Mouse (Mus musculus): ENCODE measurements around the gene Atp5g3. TPM values are rescaled to one million over a fixed set of nuclear protein-coding genes. Genes with fewer than 3 reads are reported as not detected.
A peak's percentile ranks its signal among the peaks of the same experiment; 100 is the strongest.

Atp5g3 gene
- polyA plus RNA-seq, 1 experiment = 1,072 TPM

DNA sequence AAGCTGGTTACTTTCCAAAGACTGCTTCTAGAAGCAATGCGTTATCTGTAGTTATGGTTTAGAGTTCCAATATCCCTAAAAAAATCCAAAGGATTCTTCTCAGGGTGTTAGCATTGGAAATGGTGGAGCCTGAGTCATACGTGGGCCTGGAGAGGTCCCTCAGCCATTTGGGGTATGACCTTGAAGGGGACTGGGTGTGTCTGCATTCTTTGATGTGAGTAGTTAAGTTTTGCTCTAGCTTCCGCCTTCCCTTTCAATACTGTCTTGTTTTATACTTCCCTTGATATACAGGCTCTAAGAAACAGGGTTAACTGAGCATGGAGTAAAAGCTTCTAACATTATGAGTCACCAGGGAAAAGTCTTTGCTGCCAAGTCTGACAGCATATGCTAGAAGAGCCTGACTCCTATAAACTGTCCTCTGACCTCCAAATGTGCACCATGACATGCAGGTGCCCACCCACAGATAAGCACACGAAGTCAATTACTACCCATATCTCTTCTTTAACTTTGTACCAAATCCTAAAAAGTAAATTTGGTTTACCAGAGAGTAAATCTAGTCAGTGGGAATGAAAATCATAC is 51.0 kb downstream of the Atp5g3 start:
- no peak for TF ChIP-seq POLR2A (IDR thresholded peaks at IDR 0.05; ENCODE audit: borderline replicate concordance, insufficient read depth, low read length)
- Histone ChIP-seq H3K4me1 (ENCODE audit: control insufficient read depth, insufficient read depth, low read length) (peaks cover 4% of the 10 kb centered on the region; the same call in 1 of the 2 replicates), H3K27ac (ENCODE audit: insufficient read depth, low read length) (peak overlapping the region; percentile 53; the same call in 1 of the 2 replicates), H3K27me3 (ENCODE audit: control insufficient read depth, insufficient read depth, low read length) (no peaks in the 10 kb centered on the region), H3K4me3 (replicated peaks; ENCODE audit: insufficient read depth, low read depth, low read length) (no peak overlapping the region)
- DNase-seq = peak in 1 of 2 experiments; percentile 42
- 65% methylated on average over 4 of the region's 4 CpGs for WGBS

Other genes with a start within 250 kb of the Atp5g3 start
- gene Chn1, start 136.0 kb downstream of the Atp5g3 start, polyA plus RNA-seq (2012; rRNA removed) = 258 and 288 TPM in 2 replicates
- 45.8 and 47.4 TPM in 2 replicates for gene Atf2, start 18.7 kb downstream of the Atp5g3 start, polyA plus RNA-seq (2012; rRNA removed)